Mouse (Mus musculus) c-Kit-positive CD71-negative TER-119-negative erythroid progenitor cells, embryonic 14.5 days (primary cell): ENCODE results near the gene Acadvl.

Experiments used
- DNase-seq: peaks from one replicate; pipeline ENCODE4 v3.0.0-alpha.2; 2013; ENCODE audit warnings: low read depth

Gene Acadvl

DNA sequence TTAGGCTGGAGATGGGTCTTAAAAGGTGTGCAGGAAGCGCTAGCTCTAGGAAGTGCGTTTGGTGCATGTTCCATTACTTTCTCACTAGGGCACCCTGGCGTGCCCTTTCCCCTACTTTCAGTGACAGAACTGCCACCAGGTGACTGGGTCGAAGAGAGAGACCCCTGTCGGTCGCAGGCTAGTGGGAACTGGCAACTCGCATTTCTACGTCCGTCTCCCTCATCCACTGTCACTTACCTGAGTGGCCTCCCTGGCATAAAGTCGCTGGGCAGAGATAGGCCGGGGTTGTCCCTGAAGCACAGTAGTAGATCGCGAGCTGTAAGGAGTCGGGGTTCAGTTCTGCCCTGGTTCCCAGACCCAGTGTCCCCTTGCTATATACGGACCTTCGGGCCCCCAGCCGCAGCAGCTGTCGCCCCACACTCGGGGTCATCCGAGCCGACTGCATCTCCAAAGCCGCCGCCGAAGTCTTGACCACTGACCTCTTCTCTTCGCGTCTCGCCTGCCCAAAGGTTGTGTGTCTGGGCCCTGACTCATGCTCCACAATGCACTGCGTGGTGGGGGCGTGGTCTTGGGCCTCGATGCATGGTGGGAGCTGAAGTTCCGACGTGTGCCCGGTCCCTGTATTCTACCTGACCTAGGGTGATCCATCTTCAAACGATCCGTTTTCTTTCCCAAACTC lies at the start of gene Acadvl:
Acadvl (minus strand) TSS at position 532 of the 679 bp plus-strand sequence.
- peak; percentile 81 for DNase-seq

DNA sequence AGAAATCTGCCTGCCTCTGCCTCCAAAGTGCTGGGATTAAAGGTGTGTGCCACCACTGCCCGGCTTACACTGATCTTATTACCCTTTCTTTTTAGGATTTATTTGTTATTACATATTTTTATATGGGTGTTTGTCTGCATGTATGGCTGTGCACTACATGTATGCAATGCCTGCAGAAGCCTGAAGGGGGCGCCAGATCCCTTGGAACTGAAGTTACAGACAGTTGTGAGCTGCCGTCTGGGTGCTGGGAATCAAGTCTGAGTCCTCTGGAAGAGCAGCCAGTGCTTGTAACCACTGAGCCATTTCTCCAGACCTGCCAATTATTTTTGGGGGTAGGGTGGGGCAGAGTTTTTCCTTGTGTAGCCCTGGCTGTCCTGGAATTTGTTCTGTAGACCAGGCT lies 47.8 kb upstream of the Acadvl start:
- no peak for DNase-seq

DNA sequence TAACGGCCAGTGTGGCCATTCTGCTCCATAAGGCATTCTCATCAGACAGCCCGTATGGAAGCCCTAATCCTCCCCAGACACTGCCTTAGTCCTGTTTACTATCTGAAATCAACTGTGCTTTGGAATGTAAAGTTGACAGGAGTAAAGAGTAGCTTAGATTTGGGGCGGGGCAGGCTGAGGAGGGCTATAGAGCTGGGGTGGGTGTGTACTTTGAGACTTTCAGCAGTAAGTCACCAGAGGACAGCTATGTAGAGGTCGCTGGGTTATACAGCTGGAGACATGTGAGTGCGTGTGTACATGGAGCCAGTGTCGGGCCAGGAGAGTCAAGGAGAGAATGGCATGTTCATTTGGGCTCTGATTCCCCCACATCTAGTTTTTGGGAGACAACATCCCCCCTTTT lies 44.7 kb upstream of the Acadvl start:
- DNase-seq, result no peak

DNA sequence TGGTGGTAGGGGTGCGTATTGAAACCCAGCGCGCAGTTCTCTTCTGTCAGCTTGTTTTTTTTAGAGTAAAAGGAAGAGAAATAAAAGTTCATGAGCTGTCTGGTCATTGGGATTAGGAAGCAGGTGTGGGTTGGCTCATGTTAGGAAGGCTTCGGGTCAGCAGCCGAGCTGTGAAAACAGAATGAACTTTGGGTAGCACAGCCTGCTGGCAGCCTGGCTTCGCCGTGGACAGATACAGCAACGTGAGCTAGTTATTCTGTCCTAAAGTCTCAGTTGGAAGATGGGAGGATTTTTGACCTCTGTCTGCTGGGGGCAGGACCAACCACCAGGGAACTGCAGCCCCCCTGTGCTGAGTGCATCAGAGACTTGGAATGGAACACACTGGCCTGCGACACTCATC lies 42.6 kb upstream of the Acadvl start:
- no peak for DNase-seq

DNA sequence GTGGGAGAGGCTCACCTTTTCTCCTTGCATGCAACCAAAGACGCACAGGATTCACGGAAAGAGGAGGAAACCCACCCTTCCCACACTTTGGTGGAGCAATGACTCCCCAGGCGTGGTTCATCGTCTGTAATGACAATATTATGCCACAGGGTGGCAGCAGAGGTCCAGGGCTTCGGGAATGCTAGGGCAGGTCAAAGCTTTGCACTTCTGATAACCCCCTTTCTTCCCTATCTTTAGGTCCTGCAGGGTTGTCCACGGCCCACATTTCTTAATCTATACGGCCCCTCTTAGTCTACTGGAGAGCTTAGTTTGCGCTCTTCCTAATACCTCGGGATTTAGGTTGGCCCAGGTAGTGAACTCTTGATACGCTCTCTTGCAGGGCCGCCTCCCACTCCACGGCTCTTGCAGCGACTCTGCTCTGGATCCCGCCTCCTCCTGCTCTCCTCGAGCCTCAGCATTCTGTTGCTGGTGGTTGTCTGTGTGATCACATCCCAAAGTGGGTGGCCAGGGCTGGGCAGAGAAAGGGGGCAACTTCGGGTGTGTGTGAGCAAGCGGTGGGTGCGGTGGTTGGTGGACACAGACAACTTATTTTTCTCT lies 40.5 kb upstream of the Acadvl start:
- peak; percentile 73 for DNase-seq

DNA sequence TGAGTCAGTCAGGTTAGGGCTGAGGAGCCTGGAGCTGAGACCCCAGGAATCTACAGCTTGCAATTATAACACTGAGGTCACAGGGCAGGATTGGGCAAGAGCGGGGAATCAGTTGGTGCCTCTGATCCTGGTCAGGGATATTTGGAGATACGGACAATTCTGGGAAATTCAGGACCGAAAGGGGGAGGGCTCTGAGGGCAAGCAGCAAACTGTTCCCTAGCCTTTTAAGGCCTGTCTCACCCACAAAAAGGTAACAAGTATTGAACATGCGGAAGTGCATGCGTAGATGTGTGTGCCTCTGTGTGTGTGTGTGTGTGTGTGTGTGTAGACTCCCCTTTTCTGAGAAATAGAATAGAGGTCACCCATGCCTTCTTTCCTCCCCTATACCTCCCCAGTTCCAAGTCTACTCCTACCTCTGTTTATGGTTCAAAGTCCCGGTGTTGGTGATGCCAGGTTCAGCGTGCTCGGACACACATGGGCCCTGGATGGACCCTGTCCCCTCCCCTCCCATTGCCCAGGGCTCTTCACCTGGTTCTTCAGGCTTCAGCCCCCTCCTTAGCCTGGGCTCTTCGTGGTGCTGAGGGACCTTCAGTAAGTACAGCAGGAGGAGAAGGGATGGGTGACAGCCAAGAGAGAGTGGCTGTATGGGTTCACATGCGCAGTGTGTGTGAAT lies 38.8 kb upstream of the Acadvl start, which contains the start of gene Asgr1:
Asgr1 (plus strand) TSS at position 188 of the 673 bp plus-strand sequence.
- DNase-seq, result no peak

DNA sequence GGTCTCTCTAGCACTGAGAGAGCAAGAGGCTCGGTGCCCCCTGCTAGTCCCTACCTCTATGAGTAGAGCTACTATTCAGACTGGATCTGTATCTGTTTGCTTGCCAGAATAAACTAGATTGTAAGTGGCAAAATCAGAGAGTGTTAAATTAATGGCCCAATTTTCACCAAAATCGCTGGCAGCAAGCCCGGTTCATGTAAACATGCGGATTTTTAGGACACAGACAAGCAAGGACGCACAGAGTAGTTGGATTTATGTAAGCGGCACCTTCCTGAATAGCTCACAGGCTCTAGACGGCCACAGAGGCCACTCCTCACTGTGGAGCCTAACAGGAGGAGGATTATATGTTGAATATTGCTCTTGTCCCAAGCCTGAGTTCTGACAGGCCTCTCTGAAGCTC lies 37.9 kb upstream of the Acadvl start:
- no peak for DNase-seq

DNA sequence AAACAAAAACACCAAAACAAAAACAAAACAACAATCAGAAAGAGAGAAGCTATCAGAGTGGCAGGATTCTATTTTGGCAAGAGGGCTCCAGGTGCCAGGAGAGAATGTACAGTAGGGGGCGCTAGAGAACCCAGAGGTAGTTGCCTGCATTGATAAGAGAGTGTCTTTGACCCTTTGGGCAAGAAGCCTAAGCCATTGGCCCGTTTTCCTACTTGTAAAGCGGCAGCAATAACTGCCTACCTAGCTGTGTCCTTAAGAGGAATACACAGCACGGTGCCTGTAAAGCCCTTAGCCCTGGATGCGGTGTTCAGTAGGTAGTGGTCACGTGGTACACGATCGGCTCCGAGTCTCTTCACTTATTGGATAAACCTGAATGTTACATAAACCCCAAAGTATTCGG lies 34.6 kb upstream of the Acadvl start:
- no peak for DNase-seq

DNA sequence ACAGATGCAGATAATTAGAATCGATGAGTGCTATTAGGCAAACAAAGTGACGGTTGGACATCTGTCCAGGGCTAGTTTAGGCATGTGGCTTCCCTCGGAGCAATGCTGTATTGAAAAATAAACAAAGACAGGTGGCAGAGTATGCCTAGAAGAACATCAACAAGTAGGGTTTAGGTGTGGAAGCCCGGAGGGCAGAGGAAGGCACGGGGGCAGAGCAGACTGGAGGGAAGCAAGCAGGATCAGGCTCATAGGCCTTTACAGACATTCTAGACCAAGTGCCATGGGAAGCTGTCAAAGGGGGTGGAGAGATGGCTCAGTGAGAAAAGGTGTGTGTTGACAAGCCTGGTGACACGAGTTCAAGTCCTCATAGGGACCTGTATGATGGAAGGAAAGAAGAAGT lies 34.2 kb upstream of the Acadvl start:
- no peak for DNase-seq

DNA sequence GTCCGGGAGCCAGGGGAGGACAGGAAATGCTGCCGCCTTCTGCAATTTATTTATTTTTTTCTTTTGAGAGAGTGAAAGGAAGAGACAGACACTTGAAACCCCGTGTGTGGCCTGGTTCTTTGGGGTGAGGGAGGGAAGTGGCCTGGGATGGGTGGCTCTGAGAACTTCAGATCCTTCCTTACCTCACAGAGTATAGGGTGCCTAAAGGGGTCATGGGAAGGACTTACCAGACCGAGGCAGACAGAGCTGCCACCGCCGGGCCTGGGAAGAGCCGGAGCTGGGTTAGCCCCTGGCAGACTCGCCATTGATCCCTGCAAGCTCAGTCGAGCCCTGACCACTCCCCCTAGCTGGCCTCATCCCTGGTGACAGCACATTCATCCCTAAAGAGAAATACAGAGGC lies 30.2 kb upstream of the Acadvl start:
- no peak for DNase-seq

DNA sequence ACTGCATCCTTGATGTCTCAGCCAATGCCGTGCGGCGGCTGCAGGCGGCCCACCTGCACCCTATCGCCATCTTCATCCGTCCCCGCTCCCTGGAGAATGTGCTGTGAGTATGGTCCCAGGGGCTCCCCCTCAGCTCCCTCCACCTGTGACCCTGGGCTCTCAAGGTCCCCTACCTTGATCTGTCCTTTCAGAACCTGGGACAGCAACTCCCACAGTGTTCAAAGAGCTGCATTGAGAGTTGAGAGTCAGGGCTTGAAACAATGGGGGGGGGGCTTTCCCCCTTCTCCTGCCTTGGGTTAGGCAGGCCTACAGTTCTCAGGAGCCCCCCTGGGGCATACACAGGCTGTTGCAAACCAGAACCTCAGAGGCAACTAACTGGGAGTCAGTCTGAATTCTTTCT lies 28.5 kb upstream of the Acadvl start:
- DNase-seq, result no peak

DNA sequence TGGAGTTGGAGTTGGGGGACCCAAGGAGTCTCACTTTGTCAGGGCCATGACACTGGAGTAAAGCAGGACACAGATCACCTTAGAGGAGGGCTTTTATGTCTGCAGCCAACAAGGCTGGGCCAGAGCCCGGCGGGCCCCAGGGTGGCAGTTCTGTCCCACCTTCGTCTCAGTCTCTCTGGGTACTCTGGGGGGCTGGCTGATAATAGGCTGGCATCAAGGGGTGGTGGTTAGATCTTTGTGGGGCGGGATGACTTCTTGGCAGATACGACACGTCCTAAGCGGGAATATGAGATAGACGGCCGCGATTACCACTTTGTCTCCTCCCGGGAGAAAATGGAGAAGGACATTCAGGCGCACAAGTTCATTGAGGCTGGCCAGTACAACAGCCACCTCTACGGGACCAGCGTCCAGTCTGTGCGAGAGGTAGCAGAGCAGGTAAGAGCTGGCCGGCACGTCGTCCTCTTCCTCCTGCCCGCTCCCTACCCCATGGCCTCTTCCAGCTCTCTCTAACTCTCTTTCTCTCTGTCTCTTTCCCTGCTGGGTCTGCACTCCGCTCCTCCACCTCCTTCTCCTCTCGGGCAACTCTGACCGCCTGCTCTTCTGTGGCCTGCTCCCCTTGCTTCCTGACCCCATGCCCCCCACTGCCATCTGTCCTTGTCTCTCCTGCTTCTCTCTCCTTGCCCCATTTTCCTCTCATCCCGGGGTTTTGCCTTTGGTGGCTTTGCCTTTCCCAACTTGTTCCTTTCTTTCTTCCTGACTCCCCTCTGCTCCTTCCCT lies 27.3 kb upstream of the Acadvl start:
- DNase-seq, result no peak

DNA sequence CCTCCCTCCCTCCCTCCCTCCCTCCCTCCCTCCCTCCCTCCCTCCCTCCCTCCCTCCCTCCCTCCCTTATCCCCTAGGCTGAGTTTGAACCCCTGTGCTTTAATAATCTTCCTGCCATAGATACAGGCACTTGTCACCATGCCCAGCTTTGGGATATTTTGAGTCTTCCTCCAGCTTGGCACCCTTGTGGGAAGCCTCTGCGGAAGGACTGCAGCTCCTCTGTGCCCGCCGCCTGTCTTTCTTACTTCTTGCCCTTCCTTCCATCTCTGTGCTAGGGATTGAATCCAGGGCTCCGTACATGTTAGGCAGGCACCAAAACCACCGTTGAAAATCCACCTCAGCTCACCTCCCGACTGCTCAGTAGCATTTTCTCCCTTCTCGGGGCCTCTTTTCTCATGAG lies 25.0 kb upstream of the Acadvl start:
- DNase-seq, result no peak

DNA sequence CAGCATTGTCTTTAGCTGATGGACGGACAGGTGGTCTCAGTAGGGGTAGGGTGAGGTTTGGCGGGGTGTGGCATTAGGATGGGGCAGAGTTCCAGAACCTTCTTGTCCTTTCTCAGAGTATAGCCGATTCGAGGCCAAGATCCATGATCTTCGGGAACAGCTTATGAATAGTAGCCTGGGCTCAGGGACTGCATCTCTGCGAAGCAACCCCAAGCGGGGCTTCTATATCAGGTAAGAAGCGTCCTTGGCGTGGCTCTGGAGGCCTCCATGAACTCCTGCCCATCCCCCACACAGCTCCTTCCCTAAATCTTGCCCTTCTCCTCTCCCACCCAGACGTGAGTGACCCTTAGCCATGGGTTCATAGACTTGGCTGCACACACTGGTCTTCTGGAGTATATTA lies 24.4 kb upstream of the Acadvl start:
- no peak for DNase-seq

DNA sequence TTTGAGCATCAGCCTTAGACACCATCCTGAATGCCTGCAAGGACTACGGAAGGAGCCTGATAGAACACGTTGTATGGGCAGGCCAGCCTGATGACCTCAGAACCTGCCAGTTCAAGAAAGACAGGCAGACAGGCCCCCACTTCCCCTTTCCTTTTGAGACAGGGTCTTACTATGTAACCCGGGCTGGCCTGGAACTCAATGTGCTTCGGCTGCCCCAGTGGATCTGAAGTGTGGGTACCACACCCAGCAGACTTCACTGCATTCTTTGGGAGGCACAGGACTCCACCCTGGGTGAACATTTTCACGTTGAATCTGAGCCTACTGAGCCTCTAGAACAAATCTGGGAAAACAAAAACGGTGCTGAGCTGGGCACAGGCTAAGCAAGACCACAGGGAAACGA lies 23.0 kb upstream of the Acadvl start:
- DNase-seq, result no peak

DNA sequence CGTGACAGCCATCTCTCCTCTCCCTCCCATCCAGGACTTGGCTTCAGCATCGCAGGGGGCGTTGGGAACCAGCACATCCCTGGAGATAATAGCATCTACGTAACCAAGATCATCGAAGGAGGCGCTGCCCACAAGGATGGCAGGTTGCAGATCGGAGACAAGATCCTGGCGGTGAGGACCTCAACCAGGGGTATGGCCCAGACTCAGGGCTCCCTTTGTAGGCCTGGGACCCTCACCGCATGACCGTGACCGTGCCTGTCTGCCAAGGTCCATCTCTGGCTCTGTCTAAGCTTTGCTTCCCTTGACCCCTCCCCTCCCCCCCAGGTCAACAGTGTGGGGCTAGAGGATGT lies 16.1 kb upstream of the Acadvl start:
- no peak for DNase-seq

DNA sequence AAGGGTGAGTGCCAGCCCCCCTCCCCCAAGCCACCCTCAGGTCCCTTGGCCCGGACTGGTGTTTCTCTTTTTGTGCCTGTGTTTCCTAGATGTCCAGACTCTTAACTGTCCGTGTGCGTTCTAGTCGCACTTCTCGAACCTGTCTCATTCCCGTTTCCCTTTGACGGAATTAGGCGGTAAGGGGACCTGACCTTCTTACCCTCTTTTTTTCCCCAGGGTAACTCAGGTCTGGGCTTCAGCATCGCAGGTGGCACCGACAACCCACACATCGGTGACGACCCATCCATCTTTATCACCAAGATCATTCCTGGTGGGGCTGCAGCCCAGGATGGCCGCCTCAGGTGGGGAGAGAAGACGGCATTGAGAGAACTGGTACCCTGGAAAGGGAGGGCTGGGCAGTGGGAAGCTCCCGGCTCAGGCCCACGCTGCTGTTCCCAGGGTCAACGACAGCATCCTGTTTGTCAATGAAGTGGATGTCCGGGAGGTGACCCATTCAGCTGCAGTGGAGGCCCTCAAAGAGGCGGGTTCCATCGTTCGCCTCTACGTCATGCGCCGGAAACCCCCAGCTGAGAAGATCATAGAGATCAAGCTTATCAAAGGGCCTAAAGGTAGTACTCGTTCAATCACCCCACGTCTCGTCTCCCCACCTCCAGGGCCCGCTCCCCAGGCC lies 15.6 kb upstream of the Acadvl start:
- no peak for DNase-seq

DNA sequence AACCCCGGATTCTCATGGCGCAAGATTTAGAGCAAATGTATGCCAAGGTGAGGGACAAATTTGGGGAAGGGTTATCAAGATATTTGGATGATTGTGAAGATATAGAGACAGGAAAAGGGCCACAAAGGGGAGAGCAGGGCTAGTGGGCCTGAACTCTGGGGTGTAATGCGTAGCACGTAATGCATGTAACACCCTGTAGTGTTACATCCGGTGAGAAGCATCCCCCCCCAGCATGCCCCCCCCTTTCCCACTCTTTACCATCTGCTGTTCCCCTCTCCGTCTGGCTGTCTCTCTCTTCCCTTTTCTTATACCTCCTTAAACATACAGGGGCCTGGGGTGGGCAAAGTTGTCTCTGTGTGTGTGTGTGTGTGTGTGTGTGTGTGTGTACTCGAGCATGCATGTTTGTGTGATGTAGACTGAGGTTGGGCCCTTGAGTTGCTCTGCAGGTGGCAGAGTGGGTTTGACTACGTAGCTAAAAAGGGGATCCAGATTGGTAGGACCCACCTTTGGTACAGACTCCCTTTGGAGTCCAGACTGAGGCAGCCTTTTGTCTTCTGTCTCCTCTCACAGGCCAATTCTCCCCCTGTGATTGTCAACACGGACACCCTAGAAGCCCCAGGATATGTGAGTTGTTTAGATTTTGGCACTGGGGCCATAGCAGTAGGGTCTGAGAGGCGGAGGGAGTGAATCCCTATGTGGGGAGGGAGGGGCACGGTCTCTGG lies 14.8 kb upstream of the Acadvl start:
- no peak for DNase-seq

DNA sequence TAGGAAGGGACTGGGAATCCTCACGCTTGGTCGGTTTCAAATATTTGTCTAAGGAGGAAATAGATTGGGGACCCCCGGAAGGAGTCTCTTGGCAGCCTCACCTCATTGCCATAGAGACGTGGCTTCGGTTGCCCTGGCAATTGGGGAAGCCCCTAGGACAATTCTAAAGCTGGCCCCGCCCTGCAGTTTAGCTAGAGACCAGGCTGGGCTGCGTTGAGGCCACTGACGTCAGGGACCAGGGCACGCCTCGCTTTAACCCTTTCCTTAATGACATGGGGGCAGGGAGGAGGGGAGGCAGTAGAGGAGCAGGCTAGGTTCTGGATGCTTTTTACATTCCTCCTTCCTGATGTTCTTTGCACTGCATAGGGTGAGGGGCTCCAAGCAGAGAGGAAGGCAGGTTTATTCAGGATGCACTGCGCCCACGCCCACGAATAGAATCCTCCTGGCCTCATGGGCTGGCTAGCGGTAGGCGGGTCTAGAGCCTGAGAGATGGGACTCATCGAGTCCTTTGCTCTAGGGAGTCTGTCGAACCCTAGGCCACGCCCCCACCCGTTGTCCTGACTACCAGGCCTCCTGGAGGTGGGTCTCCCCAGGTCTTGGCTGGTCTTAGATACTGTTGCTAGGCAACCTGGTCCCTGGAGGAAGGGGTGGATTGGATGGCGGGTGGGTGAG lies 14.1 kb upstream of the Acadvl start:
- DNase-seq, result peak; percentile 72

DNA sequence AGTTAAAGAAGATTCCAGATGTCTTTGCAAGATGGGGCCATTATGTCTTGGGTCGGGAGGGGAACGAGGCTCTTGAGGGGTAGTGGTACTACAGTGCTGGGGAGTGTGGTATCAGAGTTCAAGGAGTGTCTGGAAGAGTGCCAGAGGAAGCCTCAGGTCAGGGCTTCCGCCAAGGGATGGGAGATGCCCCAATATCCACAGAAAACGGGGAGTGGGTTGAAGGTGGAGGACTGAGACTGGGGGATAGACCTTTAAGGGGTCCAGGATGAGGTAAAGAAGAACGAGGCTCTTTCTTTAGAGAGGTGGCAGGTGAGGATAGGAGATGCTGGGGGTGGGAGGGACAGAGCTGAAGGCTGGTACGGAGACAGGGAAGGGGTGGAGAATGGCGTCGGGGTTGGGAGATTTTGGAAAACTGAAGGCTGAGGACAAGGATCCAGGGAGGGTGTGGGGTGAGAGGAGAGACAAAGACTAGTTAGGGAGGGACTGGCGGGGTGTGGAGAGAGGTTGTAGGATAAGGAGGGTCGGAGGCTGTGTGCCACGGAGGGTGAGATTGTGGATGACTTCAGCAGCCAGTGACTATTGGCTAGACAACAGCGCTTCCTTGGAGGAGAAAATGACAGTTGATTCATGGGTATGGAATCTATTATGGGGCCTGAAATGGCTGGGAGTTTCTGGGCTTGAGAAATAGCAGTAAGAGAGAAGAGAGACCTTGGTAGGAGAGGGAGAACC lies 13.4 kb upstream of the Acadvl start:
- DNase-seq, result no peak
